Mouse (Mus musculus) large intestine, adult 2 months (tissue): Measurements from ENCODE around the gene Tmem186. TPM values are rescaled to one million over a fixed set of nuclear protein-coding genes. Genes with fewer than 3 reads are reported as not detected.
A peak's percentile ranks its signal among the peaks of the same experiment; 100 is the strongest.

Source experiments
- DNase-seq: peaks from one replicate; pipeline ENCODE4 v3.0.0-alpha.2; 2012; ENCODE audit warnings: low read depth, low spot score
- WGBS: fragments of 180-500 bp; shearing (Covaris S2); methylation state at CpG from one replicate; pipeline ENCODE4 v1.1.7; 2018; 5-methylcytosine and 5-hydroxymethylcytosine counted together
- polyA plus RNA-seq: library from polyadenylated mRNA; depleted of rRNA; stranded (reverse); fragments of >200 nt; gene quantifications from 2 replicates; pipeline ENCODE4 v1.2.3, GENCODE M21; 2012; rRNA removed

Gene Tmem186
- polyA plus RNA-seq, 1 experiment = 11.7 TPM

DNA sequence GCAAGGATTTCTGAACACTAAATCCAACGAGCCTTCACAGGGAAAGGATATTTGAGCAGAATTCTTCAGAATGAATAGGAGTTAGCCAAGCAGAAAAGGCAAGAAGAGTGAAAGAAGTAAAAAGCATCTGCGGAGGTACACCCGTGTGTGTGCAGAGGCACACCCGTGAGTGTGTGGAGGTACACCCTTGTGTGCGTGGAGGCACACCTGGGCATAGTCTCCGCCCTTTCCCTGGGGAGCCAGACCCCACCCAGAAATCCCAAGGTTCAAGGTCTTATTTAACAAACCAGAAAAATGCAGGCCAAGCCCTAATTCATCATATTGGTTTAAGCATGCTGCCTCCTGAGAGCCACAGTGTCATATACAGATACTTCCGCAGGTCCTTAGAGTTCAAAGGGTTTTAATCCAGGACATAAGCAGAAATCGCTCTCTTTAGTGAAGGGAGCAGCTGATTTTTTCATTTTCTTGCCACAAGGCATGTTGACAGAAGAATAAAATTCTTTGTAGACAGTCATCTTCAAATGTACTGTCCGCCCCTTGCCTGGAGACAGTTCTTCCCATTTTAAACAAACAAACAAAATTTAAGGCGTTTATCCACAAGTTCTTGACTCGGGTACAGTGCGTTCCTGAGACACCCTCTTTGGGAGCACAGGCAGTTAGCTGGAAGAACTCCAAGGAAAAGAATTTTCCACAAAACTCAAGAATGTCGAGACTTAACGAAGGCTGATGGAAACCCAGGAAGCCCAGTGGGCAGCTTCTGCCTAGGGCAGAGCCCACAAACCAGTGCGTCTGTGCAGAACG, 17.0 kb downstream of the Tmem186 start:
- DNase-seq = no peak
- 25% methylated on average over 16 of the region's 16 CpGs for WGBS

- WGBS = 55% methylated on average over 10 of the region's 10 CpGs
Measured at GRCm38 (mm10) chr16:8619659-8620314, 17.7 kb downstream of the Tmem186 start.

DNA sequence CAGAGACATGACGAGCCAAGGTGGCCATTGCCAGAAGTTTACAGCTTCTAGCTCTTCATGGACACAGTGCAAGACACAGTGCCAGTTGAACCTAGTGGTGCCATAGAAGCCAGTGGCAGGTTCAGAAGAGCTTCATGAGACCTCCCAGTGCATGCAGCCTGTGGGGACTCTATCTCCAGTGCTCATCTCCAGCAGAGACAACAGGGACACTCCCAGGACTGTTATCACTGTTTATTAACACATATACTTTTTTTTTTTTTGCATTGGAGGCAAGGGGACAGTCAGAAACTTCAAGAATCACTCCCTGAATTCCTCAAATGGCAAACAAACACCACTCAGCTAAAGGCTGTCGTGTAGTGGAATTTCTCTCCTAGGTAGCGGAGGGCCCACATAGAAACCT, 24.1 kb downstream of the Tmem186 start:
- DNase-seq = no peak
- 80% methylated on average over 3 of the region's 3 CpGs for WGBS

More at GRCm38 (mm10) chr16:8619659-8620314, 17.7 kb downstream of the Tmem186 start:
- DNase-seq = no peak

GRCm38 (mm10) chr16:8613039-8613438, 24.5 kb downstream of the Tmem186 start:
- no peak for DNase-seq
- WGBS = 84% methylated on average over 4 of the region's 4 CpGs

GRCm38 (mm10) chr16:8612214-8613005, 25.1 kb downstream of the Tmem186 start:
- 88% methylated on average over 8 of the region's 8 CpGs for WGBS
- no peak for DNase-seq

DNA sequence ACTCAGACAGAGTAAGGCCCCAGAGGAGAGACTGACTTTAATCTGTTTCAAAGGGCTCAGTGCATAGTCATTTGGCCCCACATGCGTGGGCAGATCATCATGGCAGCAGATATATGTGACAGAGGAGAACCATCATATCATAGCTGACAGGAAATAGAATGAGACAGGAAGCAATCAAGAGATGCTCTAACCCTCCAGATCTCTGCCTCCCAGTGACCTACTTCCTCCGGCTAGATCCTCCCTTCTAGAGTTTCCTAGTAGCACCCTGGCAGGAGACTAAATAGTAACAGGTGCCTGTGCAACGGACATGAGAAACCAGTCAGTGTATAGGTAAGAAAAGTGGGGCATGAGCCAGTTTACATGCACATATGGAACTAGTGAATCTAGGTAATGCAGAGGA, 27.1 kb downstream of the Tmem186 start:
- DNase-seq = no peak

GRCm38 (mm10) chr16:8603789-8604188, 33.7 kb downstream of the Tmem186 start:
- peak; percentile 60 for DNase-seq
- WGBS = 56% methylated on average over 3 of the region's 3 CpGs

More for the DNA sequence above, 27.1 kb downstream of the Tmem186 start:
- 80% methylated on average over 3 of the region's 3 CpGs for WGBS

GRCm38 (mm10) chr16:8597516-8597915, 40.0 kb downstream of the Tmem186 start:
- DNase-seq = no peak
- WGBS = 92% methylated on average over 5 of the region's 5 CpGs

DNA sequence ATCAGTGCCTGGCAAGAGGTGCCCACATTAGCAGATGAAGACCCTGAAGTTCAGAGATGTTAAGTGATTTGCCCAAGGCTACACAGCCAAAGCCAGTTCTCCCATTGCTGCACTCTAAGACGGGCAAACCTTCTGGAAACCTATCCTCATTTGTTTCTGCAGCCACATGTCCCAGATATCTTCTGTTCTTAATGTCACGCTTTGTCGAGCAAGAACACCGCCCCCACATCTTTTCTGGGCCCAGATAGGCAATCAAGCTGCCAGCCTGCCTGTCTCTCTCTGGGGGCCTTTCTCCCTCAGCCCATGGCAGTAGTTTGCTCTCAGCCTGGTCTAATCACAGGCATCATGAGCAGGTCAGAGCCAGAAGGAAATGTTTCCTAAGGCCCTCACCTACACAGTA, 41.2 kb downstream of the Tmem186 start:
- no peak for DNase-seq

DNA sequence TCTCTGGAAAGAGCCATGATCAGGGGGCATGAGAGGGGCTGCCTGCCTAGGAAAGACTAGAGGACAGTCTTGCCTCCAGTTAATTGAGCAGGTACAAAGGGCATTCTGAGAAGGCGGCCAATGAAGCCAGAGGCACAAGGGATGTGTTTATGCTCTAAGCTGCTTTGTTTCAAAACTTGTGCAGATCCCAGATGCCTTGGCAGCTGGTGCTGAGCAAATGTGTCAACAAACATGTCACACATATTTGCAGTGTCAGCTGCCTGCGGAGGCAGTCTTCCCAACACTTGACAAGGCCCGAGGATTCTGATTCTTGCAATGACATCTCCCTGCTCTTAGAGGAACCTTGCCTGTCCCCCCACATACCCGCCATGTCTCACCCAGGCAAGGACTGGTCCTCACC, 42.1 kb downstream of the Tmem186 start:
- WGBS = 60% methylated on average over 4 of the region's 4 CpGs
- no peak for DNase-seq

More for the DNA sequence above, 41.2 kb downstream of the Tmem186 start:
- WGBS = 90% methylated on average over 4 of the region's 4 CpGs

DNA sequence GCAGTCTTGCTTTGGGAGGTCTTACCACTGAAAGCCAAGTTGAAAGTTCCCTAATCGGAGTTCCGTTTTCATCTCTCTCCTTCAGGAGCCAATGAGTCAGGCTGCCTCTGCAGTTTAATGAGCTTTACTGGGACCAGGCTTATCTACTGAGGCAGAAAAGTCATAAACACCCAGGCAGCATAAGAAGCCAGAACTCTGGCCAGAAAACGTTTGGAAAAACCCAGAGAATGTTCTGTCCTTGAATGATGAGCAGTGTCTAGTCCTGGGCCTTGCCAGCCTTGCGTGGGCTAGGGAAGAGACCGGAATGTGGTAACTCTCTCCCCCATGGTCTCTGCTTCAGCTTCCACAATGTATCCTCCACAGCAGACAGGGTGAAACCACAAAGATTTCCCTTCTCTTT, 52.5 kb downstream of the Tmem186 start:
- WGBS = 71% methylated on average over 5 of the region's 5 CpGs
- no peak for DNase-seq

GRCm38 (mm10) chr16:8584248-8584647, 53.3 kb downstream of the Tmem186 start:
- 94% methylated on average over 1 of the region's 1 CpGs for WGBS
- no peak for DNase-seq

Other genes with a start within 250 kb of the Tmem186 start
- gene Tmem114, start 212.6 kb downstream of the Tmem186 start, polyA plus RNA-seq = 0.07 TPM in 1 of 2 replicates, not detected in the other
- 10.4 and 12.2 TPM in 2 replicates for gene Mettl22, start 166.9 kb downstream of the Tmem186 start, polyA plus RNA-seq
- 30.9 and 47.8 TPM in 2 replicates for gene Abat, start 124.3 kb downstream of the Tmem186 start, polyA plus RNA-seq
- gene Pmm2, start within 50 bp of the Tmem186 start, polyA plus RNA-seq = 241 and 248 TPM in 2 replicates
- 62.6 and 66.7 TPM in 2 replicates for gene Carhsp1, start 34.4 kb upstream of the Tmem186 start, polyA plus RNA-seq
- gene Gm5767, start 43.1 kb upstream of the Tmem186 start, polyA plus RNA-seq = 0.26 TPM in 1 of 2 replicates, not detected in the other
- gene Usp7, start 154.6 kb upstream of the Tmem186 start, polyA plus RNA-seq = 21.6 and 28.6 TPM in 2 replicates
- gene 1810013L24Rik, start 192.4 kb upstream of the Tmem186 start, polyA plus RNA-seq = 13.9 and 15.2 TPM in 2 replicates